Mouse (Mus musculus): Measurements from ENCODE around the gene Ptprr. TPM values are rescaled to one million over a fixed set of nuclear protein-coding genes. Genes with fewer than 3 reads are reported as not detected.

Ptprr gene
- polyA plus RNA-seq, 1 experiment from 2014 or later: 17.6 TPM

DNA sequence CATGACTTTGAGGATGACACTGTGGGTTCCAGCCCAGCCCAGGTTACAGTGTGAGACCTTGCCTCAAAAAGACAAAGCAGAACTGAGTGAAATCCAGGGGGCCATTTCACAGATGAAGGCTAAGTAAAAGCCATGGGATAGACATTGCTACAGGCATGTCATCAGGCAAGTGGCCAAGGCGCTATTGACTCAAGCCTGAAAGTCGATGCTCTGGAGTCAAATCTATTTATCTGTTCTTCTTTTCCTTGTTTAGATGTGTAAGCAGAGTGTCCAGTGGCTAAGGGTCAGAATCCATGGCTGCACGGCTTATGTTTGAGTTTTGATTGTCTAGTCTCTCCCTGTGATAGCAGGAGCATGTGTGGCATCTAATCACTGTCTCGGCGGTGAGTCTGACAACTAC is 60.6 kb downstream of the Ptprr start:
- H3K4me3 ChIP-seq: no peak overlapping the region
- 0 out of 2 replicates have a peak, but pooled peaks cover 3% of the 10 kb centered on the region for H3K4me1 ChIP-seq
- 72% methylated on average over 5 of the region's 5 CpGs for WGBS
- H3K27ac ChIP-seq: no peak overlapping the region
- H3K9ac ChIP-seq: no peak overlapping the region
- no peak for ATAC-seq (replicated peaks)
- H3K36me3 ChIP-seq (replicated peaks): no peaks in the 10 kb centered on the region
- no peak overlapping the region for H3K4me2 ChIP-seq
- H3K9me3 ChIP-seq: no peaks in the 10 kb centered on the region
- H3K27me3 ChIP-seq (replicated peaks): no peaks in the 10 kb centered on the region

DNA sequence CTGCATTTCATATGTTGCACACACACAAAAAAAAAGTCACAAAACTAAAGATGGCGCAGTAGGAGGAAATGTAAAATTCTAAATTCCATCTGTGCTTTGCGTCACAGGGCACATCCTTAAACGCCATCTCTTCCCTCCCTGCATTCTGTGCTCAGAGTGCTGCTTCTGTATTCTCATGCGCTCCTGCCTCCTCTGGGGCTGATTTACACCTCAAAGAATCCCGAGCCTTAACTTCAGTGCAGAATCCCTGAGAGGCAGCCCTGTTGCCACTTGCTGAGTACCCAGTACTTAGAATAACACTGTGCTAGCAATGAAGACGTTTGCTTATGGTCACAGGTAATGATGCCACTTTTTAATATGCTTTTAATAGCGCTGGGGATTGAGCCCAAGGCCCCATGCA is 61.4 kb downstream of the Ptprr start:
- Histone ChIP-seq H3K9me3 (no peaks in the 10 kb centered on the region), H3K36me3 (replicated peaks) (no peaks in the 10 kb centered on the region), H3K27ac (no peak overlapping the region), H3K9ac (no peak overlapping the region), H3K4me2 (no peak overlapping the region), H3K27me3 (replicated peaks) (no peaks in the 10 kb centered on the region), H3K4me1 (0 out of 2 replicates have a peak, but pooled peaks cover 3% of the 10 kb centered on the region), H3K4me3 (no peak overlapping the region)
- 31% methylated on average over 7 of the region's 7 CpGs for WGBS
- ATAC-seq (replicated peaks): no peak

DNA sequence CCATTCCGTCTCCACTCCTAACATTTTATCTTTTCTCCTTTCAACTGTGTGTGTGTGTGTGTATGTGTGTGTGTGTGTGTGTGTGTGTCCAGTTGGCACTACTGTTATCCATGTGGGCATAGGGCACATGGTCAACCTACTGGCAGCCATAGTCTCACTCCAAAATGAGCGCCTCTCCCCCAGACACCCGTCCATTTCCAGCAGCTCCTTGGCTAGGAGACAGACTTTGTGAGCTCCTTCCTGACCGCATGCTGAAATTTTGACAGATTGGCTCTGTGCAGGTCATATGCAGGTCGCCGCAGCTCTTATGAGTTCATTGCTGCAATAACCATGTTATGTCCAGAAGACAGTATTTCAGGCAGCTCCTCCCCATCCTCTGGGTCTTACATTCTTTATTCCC is 62.8 kb downstream of the Ptprr start:
- no peak for ATAC-seq (replicated peaks)
- 96% methylated on average over 6 of the region's 6 CpGs for WGBS
- Histone ChIP-seq H3K9ac (no peak overlapping the region), H3K4me3 (no peak overlapping the region), H3K27me3 (replicated peaks) (no peaks in the 10 kb centered on the region), H3K4me1 (0 out of 2 replicates have a peak, but pooled peaks cover 3% of the 10 kb centered on the region), H3K27ac (no peak overlapping the region), H3K36me3 (replicated peaks) (no peaks in the 10 kb centered on the region), H3K4me2 (no peak overlapping the region), H3K9me3 (no peaks in the 10 kb centered on the region)

DNA sequence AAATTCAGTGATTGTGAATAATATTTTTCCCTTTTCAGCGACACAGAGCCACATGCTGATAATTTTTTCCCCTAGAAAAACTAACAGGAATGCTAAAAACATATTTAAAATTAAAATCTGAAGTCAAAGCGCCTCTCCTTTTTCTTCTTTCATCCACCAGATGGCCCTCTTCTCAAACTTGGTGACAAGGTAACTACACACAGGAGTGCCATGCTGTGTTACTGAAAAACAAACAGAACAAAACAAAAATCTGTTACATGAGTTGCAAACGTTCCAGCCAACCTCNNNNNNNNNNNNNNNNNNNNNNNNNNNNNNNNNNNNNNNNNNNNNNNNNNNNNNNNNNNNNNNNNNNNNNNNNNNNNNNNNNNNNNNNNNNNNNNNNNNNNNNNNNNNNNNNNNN is 66.0 kb downstream of the Ptprr start:
- Histone ChIP-seq H3K27ac (no peak overlapping the region), H3K9ac (no peak overlapping the region), H3K4me3 (no peak overlapping the region), H3K36me3 (replicated peaks) (no peaks in the 10 kb centered on the region), H3K4me2 (no peak overlapping the region), H3K27me3 (replicated peaks) (no peaks in the 10 kb centered on the region), H3K9me3 (no peaks in the 10 kb centered on the region), H3K4me1 (0 out of 2 replicates have a peak, but pooled peaks cover 3% of the 10 kb centered on the region)
- 30% methylated on average over 3 of the region's 3 CpGs for WGBS
- no peak for ATAC-seq (replicated peaks)

DNA sequence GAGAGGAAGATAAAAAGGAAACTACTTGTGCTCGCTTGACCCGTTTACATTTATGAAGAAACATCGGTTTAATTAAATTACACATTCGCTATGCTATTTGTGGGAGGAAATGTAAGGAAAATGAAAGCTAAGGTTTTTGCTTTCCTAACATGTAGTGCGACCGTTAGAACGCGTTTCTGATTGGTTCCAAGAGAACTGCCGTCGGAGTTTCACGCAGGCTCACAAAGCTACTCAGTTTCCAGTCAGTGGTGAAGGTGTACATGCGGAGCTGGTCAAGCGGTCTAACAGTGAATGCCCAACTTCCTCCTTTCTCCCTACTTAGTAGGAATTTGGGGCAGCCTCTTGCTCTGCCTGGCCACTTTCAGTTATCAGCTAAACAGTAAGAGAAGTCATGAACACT is 78.5 kb downstream of the Ptprr start:
- no peak overlapping the region for H3K4me2 ChIP-seq
- no peaks in the 10 kb centered on the region for H3K9me3 ChIP-seq
- 86% methylated on average over 13 of the region's 13 CpGs for WGBS
- H3K9ac ChIP-seq: no peak overlapping the region
- no peaks in the 10 kb centered on the region for H3K27me3 ChIP-seq (replicated peaks)
- H3K4me3 ChIP-seq: no peak overlapping the region
- H3K36me3 ChIP-seq (replicated peaks): no peaks in the 10 kb centered on the region
- H3K4me1 ChIP-seq: no peaks in the 10 kb centered on the region
- ATAC-seq (replicated peaks): no peak
- no peak overlapping the region for H3K27ac ChIP-seq

DNA sequence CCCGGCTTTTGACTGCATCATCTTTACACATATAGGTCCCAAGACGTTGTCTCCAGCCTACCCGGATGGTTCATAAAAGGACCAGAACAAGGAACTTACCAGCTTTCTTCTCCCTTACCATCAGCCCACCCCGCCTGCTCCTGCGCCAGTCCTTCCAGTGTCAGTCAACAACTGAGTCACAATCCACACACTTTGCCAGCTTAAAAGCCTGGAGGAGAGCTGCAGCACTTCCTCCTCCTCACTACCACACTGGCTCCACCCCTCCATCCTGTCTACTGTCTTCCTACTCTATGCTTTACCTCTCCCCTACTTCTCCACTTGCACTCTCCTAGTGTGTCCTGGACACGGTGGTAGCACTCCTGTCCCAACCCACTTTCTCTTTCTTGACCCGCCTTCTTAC is 80.5 kb downstream of the Ptprr start:
- WGBS: 89% methylated on average over 7 of the region's 7 CpGs
- Histone ChIP-seq H3K27ac (no peak overlapping the region), H3K9ac (no peak overlapping the region), H3K4me1 (no peaks in the 10 kb centered on the region), H3K4me3 (no peak overlapping the region), H3K9me3 (no peaks in the 10 kb centered on the region), H3K27me3 (replicated peaks) (no peaks in the 10 kb centered on the region), H3K4me2 (no peak overlapping the region), H3K36me3 (replicated peaks) (no peaks in the 10 kb centered on the region)
- no peak for ATAC-seq (replicated peaks)

DNA sequence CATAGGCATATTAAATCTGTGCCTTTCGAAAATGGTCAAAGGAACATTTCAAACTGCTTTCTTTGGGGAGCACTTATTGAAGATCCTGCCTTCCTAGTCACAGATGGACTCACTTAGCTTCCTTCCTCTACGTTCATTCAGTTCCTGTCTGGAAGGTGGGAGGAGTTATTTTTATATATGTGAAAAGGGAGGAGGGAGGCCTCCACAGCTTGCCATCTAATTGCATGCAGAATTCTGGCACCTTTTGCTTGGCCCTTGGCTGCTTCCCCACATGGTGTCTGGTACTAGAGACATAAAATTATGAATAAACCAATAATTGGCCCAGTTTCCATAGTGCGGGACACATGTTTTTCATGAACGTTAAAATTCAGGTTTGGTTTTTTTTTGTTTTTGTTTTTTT is 90.2 kb downstream of the Ptprr start:
- Histone ChIP-seq H3K27ac (no peak overlapping the region), H3K9me3 (no peaks in the 10 kb centered on the region), H3K4me2 (no peak overlapping the region), H3K4me1 (no peaks in the 10 kb centered on the region), H3K27me3 (replicated peaks) (no peaks in the 10 kb centered on the region), H3K36me3 (replicated peaks) (no peaks in the 10 kb centered on the region), H3K9ac (no peak overlapping the region), H3K4me3 (no peak overlapping the region)
- ATAC-seq (replicated peaks): no peak
- WGBS: 72% methylated on average over 4 of the region's 4 CpGs

DNA sequence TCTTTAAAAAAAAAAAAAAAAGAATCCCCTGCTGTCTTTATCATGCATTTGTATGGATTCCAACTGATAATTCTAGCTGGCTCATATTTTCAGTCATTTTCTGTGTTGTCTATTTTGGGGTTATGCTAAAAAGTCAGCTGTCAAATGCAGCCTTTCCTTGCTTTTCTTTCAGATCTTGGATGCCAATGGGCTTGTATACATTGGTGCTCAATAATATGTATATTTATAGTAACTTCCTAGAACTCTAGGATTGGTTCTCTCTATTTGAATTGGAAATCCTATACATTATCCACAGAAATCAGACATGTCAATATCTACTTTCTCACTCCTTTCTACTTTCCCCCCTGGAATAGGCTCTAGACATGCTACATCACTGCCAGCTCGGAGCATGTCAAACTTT is 90.7 kb downstream of the Ptprr start:
- 94% methylated on average over 1 of the region's 1 CpGs for WGBS
- no peaks in the 10 kb centered on the region for H3K36me3 ChIP-seq (replicated peaks)

DNA sequence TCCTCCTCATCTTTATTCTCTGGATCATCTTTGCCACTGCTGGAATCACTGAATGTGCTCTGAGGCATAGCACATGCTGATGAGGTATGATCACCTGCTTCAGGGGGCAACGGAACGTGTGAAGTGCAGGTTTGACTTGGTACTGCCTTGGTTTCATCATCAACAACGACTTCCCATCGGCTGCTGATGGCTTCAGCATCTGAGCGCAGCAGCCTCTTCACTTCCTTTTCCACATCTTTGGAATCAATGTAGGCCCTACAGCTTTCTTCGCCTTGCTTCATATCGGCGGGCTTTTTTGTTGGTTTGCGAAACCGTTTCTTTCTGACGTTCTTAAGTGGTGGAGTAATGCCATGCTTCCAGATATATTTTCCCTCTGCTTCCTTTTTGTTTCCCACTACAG is 94.9 kb downstream of the Ptprr start:
- H3K36me3 ChIP-seq (replicated peaks): no peaks in the 10 kb centered on the region
- H3K27ac ChIP-seq: no peak overlapping the region
- WGBS: 97% methylated on average over 11 of the region's 11 CpGs
- no peaks in the 10 kb centered on the region for H3K27me3 ChIP-seq (replicated peaks)
- H3K9ac ChIP-seq: no peak overlapping the region
- H3K9me3 ChIP-seq: no peaks in the 10 kb centered on the region
- ATAC-seq (replicated peaks): no peak
- no peaks in the 10 kb centered on the region for H3K4me1 ChIP-seq
- no peak overlapping the region for H3K4me2 ChIP-seq
- H3K4me3 ChIP-seq: no peak overlapping the region

More for the DNA sequence above, 90.7 kb downstream of the Ptprr start:
- Histone ChIP-seq H3K9ac (no peak overlapping the region), H3K4me3 (no peak overlapping the region), H3K4me2 (no peak overlapping the region), H3K4me1 (no peaks in the 10 kb centered on the region), H3K27ac (no peak overlapping the region), H3K9me3 (no peaks in the 10 kb centered on the region), H3K27me3 (replicated peaks) (no peaks in the 10 kb centered on the region)
- no peak for ATAC-seq (replicated peaks)

DNA sequence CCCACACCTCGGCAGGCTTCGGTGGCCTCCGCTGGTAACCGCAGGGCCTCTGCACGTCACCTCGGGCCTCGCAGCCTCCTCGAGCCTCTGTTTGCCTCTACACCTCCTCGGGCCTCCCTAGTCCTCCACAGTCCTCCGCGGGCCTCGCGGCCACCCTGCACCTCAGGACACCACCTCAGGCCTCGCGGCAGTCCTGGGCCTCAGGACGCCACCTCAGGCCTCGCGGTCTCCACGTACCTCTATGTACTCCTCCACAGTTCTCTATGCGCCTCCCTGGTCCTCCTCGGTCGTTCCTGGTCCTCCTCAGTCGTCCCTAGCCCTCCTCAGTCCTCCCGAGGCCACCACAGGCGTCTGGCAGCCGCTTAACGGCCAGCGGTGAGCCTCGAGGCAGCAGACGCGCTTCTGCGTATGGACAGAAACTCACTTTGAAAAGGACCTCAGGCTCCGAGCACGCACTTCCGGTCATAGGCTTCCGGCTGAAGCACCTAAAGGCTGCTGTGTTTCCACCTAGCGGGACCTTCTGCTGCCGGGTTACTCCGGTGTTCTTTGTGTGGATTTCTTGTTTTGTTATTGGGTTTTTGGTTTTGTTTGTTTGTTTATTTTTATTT is 96.0 kb downstream of the Ptprr start, which contains the start of gene 4933416C03Rik:
TSS of gene 4933416C03Rik (minus strand) at position 51 of the 608 bp plus-strand sequence.
- Histone ChIP-seq H3K27me3 (replicated peaks) (no peaks in the 10 kb centered on the region), H3K4me1 (no peaks in the 10 kb centered on the region), H3K9ac (no peak within 1 kb of the TSS), H3K4me2 (no peak within 1 kb of the TSS), H3K9me3 (no peaks in the 10 kb centered on the region), H3K4me3 (no peak within 1 kb of the TSS), H3K27ac (no peak within 1 kb of the TSS), H3K36me3 (replicated peaks) (no peaks in the 10 kb centered on the region)
- 96% methylated on average over 39 of the region's 39 CpGs for WGBS
- ATAC-seq (replicated peaks): no peak

DNA sequence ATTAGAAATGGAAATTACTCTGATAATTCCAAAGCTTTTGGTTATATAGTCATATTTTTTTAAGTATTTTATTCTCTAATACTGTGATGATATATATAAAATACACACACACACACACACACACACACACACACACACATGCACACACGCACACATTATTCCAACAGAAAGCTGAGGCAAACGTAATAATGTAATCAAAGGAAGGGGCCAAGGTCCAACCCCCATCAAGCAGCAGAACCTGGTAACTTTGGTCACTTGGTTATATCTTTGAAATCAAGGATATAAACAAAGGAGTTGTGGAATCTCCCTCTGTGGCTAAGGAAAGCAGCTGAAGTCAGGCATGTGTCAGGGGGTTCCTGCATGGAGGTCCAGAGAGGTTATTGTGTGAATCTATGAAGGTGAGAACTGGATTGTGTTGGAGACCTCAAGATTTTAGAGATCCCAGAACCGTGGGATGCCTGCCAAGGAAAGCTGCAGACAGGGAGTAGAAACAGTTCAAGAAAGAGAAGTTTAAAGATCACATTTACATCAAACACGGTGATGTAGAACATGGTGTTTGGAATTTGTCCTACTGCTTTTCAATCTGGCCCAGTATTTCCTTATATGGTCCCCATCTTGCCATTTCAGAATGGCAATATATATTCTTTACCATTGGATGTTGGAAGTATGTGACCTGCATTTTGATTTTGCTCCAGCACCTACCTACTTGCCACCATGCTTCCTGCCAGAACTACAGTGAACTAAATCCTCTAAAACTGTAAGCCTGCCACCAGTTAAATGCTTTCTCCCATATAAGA is 98.1 kb downstream of the Ptprr start:
- no peaks in the 10 kb centered on the region for H3K27me3 ChIP-seq (replicated peaks)
- ATAC-seq (replicated peaks): no peak
- H3K27ac ChIP-seq: no peak overlapping the region
- WGBS: 85% methylated on average over 4 of the region's 4 CpGs
- H3K9me3 ChIP-seq: no peaks in the 10 kb centered on the region
- no peaks in the 10 kb centered on the region for H3K4me1 ChIP-seq
- H3K9ac ChIP-seq: no peak overlapping the region
- H3K4me3 ChIP-seq: no peak overlapping the region
- no peak overlapping the region for H3K4me2 ChIP-seq
- no peaks in the 10 kb centered on the region for H3K36me3 ChIP-seq (replicated peaks)

DNA sequence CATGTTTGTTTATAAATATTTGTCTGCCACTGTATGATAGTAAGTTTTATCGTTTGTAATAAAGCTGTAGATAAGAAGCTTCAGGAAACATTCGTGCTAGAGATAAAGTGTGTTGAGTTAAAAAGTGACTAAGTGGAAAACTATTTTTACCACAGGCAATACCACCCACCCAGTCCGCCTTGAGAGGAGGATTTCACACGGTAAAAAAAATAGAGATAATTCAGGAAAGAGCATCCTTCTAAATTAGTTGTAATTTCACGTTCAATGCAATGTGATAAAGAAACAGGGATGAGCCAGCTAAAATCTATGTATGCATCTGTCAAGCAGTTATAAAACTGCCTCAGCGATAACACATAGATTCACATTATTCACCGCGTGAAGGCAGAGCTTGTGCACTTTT is 99.0 kb downstream of the Ptprr start:
- H3K4me1 ChIP-seq: no peaks in the 10 kb centered on the region
- no peak overlapping the region for H3K4me3 ChIP-seq
- 84% methylated on average over 8 of the region's 8 CpGs for WGBS
- no peak overlapping the region for H3K27ac ChIP-seq
- H3K4me2 ChIP-seq: no peak overlapping the region
- no peaks in the 10 kb centered on the region for H3K9me3 ChIP-seq
- H3K27me3 ChIP-seq (replicated peaks): no peaks in the 10 kb centered on the region
- no peaks in the 10 kb centered on the region for H3K36me3 ChIP-seq (replicated peaks)
- no peak for ATAC-seq (replicated peaks)
- H3K9ac ChIP-seq: no peak overlapping the region

DNA sequence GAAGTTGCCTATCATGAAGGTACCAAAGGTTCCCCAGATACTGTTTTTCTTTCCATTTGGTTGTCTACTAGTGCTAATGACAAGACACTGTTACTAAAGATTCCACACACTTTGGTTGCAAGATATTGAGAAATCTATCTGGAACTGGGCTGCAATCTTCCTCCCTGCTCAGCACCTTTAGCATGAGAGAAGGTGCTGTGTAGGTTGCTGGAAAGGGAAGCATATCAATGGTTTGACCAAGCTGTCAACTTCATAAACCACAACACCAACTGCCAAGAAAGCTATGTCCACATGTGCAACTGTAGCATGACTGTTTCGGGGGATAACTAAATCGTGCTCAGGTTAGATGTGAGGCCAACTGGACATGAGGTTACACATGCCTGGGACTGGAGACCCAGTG is 103.5 kb downstream of the Ptprr start:
- Histone ChIP-seq H3K9me3 (no peaks in the 10 kb centered on the region), H3K27ac (no peak overlapping the region), H3K4me3 (no peak overlapping the region), H3K4me2 (no peak overlapping the region), H3K9ac (no peak overlapping the region), H3K27me3 (replicated peaks) (no peaks in the 10 kb centered on the region), H3K4me1 (no peaks in the 10 kb centered on the region), H3K36me3 (replicated peaks) (no peaks in the 10 kb centered on the region)
- no peak for ATAC-seq (replicated peaks)
- 91% methylated on average over 2 of the region's 2 CpGs for WGBS
